Mouse (Mus musculus) embryonic facial prominence, embryonic 11.5 days (tissue): Measurements from ENCODE around the gene Fgfr2. TPM values are rescaled to one million over a fixed set of nuclear protein-coding genes. Genes with fewer than 3 reads are reported as not detected.
A peak's percentile ranks its signal among the peaks of the same experiment; 100 is the strongest.

Experiments used
- ATAC-seq: fragments of 200-750 bp; cut with Nextera tagmentation; replicated peaks from 2 replicates; pipeline ENCODE4 v1.8.0; 2017; ENCODE audit warnings: low read depth; ENCODE audit not compliant: insufficient number of reproducible peaks, low FRiP score, low TSS enrichment
- DNase-seq: peaks from one replicate; pipeline ENCODE4 v3.0.0-alpha.2; 2015; ENCODE audit warnings: low spot score
- H3K27ac ChIP-seq: fragments of 300-500 bp; sonication (generic); replicated peaks from 2 replicates; pipeline ENCODE4 v1.5.1; 2014; ENCODE audit warnings: mild to moderate bottlenecking, low read depth, low read length, control low read depth
- H3K27me3 ChIP-seq: fragments of 300-500 bp; sonication (generic); 2 replicates; pipeline ENCODE4 v1.6.1; 2014; ENCODE audit warnings: mild to moderate bottlenecking, low read length, moderate library complexity, mixed read lengths; ENCODE audit not compliant: control insufficient read depth, insufficient read depth
- H3K36me3 ChIP-seq: fragments of 300-500 bp; sonication (generic); replicated peaks from 2 replicates; pipeline ENCODE4 v1.6.1; 2014; ENCODE audit warnings: low read depth, mild to moderate bottlenecking, low read length, moderate library complexity, mixed read lengths; ENCODE audit not compliant: control insufficient read depth, insufficient read depth
- H3K4me1 ChIP-seq: fragments of 300-500 bp; sonication (generic); 2 replicates; pipeline ENCODE4 v1.6.1; 2014; ENCODE audit warnings: low read length, mixed read lengths; ENCODE audit not compliant: control insufficient read depth, insufficient read depth
- H3K4me2 ChIP-seq: fragments of 300-500 bp; sonication (generic); 2 replicates; pipeline ENCODE4 v1.6.1; 2014; ENCODE audit warnings: low read depth, mild to moderate bottlenecking, control low read depth, low read length, moderate library complexity
- H3K4me3 ChIP-seq: fragments of 300-500 bp; sonication (generic); 2 replicates; pipeline ENCODE4 v1.5.1; 2014; ENCODE audit warnings: low read depth, low read length, control low read depth
- H3K9ac ChIP-seq: fragments of 300-500 bp; sonication (generic); replicated peaks from 2 replicates; pipeline ENCODE4 v1.6.1; 2014; ENCODE audit warnings: mild to moderate bottlenecking, control low read depth, low read length
- H3K9me3 ChIP-seq: fragments of 300-500 bp; sonication (generic); replicated peaks from 2 replicates; pipeline ENCODE4 v1.6.1; 2016; ENCODE audit warnings: mild to moderate bottlenecking, low read length, inconsistent platforms, mixed read lengths; ENCODE audit not compliant: control insufficient read depth
- WGBS: fragments of 180-500 bp; shearing (Covaris S2); extraction: QIAGEN DNeasy Blood & Tissue Kit; methylation state at CpG from one replicate; pipeline ENCODE4 v1.1.7; 2014; 5-methylcytosine and 5-hydroxymethylcytosine counted together
- polyA plus RNA-seq: library from polyadenylated mRNA; unstranded; fragments of >200 nt; fragmentation: Nextera tagmentation; extraction: Ambion mirVana; gene quantifications from 2 replicates; pipeline ENCODE4 v1.2.1, GENCODE M21; 2014

Fgfr2 gene
- polyA plus RNA-seq, 1 experiment from 2014 or later = 75.6 TPM

DNA sequence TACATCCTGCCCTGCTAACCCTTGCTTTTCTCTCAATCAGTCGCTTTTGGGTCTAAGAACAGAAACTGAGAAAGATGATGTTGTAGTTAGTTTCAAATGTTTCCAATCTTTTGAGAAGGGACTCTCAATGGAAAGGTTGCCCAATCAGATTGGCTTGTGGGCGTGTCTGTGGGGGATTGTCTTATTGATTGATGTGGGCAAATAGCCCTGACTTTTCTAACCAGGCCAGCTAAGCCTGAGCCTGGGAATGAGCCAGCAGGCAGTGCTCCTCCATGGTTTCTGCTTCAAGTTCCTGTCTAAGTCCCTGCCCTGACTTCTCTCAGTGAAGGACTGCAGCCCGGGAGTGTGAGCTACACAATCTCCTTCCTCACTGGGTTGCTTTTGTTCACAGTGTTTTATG is 2133.8 kb downstream of the Fgfr2 start:
- 66% methylated on average over 3 of the region's 3 CpGs for WGBS

DNA sequence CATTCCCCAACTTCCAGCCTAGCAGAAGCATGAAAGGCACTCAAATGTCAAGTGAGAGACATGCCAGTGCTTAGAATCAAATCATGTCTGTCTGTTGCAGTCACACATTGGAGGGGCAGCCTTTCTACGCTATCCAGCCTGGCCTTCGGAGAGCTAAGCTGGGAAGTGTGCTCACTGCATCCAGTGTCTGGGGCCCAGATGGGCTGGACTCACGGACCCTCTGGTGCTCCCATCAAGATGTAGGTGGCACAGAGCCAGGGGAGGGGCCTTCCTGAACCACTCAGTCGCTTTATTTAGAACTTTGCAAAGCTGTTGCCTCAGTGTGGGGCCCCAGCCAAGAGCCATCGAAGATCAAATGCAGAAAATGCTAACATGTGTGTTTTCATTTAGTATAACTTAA is 2135.0 kb downstream of the Fgfr2 start:
- H3K36me3 ChIP-seq = no peaks in the 10 kb centered on the region
- no peak for ATAC-seq
- no peak overlapping the region for H3K4me3 ChIP-seq
- H3K4me2 ChIP-seq = no peak overlapping the region
- no peaks in the 10 kb centered on the region for H3K27me3 ChIP-seq
- H3K9me3 ChIP-seq = no peaks in the 10 kb centered on the region
- H3K4me1 ChIP-seq = no peaks in the 10 kb centered on the region
- H3K27ac ChIP-seq = no peak overlapping the region
- DNase-seq = no peak
- H3K9ac ChIP-seq = no peak overlapping the region
- WGBS = 81% methylated on average over 5 of the region's 5 CpGs

More for the DNA sequence above, 2133.8 kb downstream of the Fgfr2 start:
- DNase-seq (no peak), ATAC-seq (no peak)
- no peak overlapping the region for H3K27ac ChIP-seq
- no peaks in the 10 kb centered on the region for H3K4me1 ChIP-seq
- no peak overlapping the region for H3K9ac ChIP-seq
- H3K36me3 ChIP-seq = no peaks in the 10 kb centered on the region
- H3K27me3 ChIP-seq = no peaks in the 10 kb centered on the region
- no peak overlapping the region for H3K4me2 ChIP-seq
- H3K4me3 ChIP-seq = no peak overlapping the region
- no peaks in the 10 kb centered on the region for H3K9me3 ChIP-seq

DNA sequence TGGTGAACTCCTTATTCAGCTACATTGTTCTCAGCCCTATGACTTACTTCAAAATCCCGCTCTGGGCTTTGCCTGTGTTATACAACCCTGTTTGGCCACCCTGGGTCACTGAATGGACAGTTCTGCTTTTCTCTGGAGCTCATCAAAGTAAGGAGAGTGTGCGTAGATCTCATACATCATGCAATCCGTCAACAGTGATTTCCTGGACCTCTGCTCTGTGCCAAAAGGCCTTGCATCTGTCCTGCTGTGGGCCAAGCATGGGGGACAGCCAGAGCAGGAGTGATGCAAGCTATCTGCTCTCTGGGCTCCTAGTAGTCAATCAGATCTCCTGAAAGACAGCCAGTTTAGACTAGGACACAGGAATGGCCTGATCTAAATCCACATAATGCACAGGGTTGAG is 2137.4 kb downstream of the Fgfr2 start:
- DNase-seq (no peak), ATAC-seq (no peak)
- no peak overlapping the region for H3K27ac ChIP-seq
- H3K9me3 ChIP-seq = no peaks in the 10 kb centered on the region
- no peak overlapping the region for H3K4me2 ChIP-seq
- H3K9ac ChIP-seq = no peak overlapping the region
- no peaks in the 10 kb centered on the region for H3K4me1 ChIP-seq
- H3K36me3 ChIP-seq = no peaks in the 10 kb centered on the region
- H3K4me3 ChIP-seq = no peak overlapping the region
- 79% methylated on average over 3 of the region's 3 CpGs for WGBS
- H3K27me3 ChIP-seq = no peaks in the 10 kb centered on the region

GRCm38 (mm10) chr7:130985193-130985592 is 2138.0 kb downstream of the Fgfr2 start:
- Histone ChIP-seq H3K4me3 (no peak overlapping the region), H3K4me1 (no peaks in the 10 kb centered on the region), H3K9ac (no peak overlapping the region), H3K36me3 (no peaks in the 10 kb centered on the region), H3K27ac (no peak overlapping the region), H3K27me3 (no peaks in the 10 kb centered on the region), H3K4me2 (no peak overlapping the region), H3K9me3 (no peaks in the 10 kb centered on the region)
- WGBS = 89% methylated on average over 12 of the region's 12 CpGs
- ATAC-seq (no peak), DNase-seq (no peak)

DNA sequence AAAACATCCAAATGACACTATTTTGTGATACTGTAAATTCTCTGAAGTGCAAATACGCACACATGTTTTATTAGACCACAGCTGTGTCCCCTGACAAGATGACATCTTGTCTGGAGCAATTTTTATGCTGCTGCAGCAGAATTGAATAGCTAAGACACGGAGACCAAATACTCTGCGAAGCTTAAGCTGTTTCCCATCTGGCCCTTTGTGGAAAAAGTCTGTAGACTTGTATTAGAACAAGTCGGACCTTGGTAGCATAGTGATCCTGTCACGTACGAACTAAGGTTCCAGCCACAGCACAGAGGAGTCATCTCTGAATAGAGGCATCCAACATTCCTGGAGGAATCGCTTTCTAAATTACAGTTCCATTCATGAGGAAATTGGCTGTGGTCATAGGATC is 2138.9 kb downstream of the Fgfr2 start:
- no peak overlapping the region for H3K9ac ChIP-seq
- no peak overlapping the region for H3K27ac ChIP-seq
- ATAC-seq (no peak), DNase-seq (no peak)
- no peaks in the 10 kb centered on the region for H3K27me3 ChIP-seq
- H3K4me1 ChIP-seq = no peaks in the 10 kb centered on the region
- H3K9me3 ChIP-seq = no peaks in the 10 kb centered on the region
- H3K36me3 ChIP-seq = no peaks in the 10 kb centered on the region
- H3K4me3 ChIP-seq = no peak overlapping the region
- 89% methylated on average over 7 of the region's 7 CpGs for WGBS
- H3K4me2 ChIP-seq = no peak overlapping the region

- Histone ChIP-seq H3K9ac (no peak overlapping the region), H3K27ac (no peak overlapping the region), H3K36me3 (no peaks in the 10 kb centered on the region), H3K4me3 (no peak overlapping the region), H3K27me3 (no peaks in the 10 kb centered on the region), H3K9me3 (no peaks in the 10 kb centered on the region), H3K4me1 (no peaks in the 10 kb centered on the region), H3K4me2 (no peak overlapping the region)
- 73% methylated on average over 3 of the region's 3 CpGs for WGBS
- ATAC-seq (no peak), DNase-seq (no peak)
Observed at GRCm38 (mm10) chr7:130982881-130983280, 2140.3 kb downstream of the Fgfr2 start.

DNA sequence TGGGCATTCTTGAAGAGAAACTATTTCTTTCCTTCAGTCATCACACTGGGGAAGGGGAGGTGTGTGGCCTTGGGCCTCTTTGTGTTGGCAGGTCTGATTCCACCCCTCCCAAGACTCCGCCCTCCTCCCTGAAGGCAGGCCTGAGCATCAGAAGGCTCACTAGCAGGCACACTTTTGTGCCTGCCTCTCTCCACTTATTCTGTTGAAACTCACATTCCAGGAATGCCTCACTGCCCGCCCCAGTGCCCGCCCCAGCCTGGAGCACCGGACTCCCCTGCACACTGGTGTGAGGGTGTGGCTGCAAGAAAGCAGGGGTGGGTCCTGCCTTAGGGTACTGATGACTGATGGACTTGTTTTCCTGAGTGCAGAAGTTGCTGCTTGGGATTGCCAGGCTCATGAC is 2140.8 kb downstream of the Fgfr2 start:
- H3K4me3 ChIP-seq = no peak overlapping the region
- 24% methylated on average over 4 of the region's 4 CpGs for WGBS
- H3K9me3 ChIP-seq = no peaks in the 10 kb centered on the region
- DNase-seq (peak; percentile 47), ATAC-seq (peak; percentile 87)
- H3K9ac ChIP-seq = no peak overlapping the region
- no peaks in the 10 kb centered on the region for H3K27me3 ChIP-seq
- no peak overlapping the region for H3K4me2 ChIP-seq
- H3K27ac ChIP-seq = no peak overlapping the region
- H3K36me3 ChIP-seq = no peaks in the 10 kb centered on the region
- no peaks in the 10 kb centered on the region for H3K4me1 ChIP-seq

DNA sequence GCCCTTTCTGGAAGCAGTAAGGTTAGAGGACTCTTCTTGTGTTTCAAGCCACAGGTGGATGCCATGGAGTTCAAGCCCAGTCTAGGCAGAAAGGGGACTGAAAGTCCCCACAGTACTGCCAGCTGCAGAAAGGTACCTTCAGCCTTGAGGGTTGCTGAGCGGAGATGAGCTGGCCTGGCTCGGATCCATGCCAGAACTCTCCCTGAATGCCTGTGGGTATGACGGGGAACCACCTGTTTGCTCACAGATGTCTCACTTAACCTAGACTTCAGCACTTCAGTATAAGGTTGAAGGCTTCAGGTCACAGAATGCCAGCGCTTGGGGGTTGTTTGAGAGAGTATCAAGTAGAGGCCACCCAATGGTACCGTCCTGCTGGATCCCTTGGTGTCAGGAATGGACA is 2143.0 kb downstream of the Fgfr2 start:
- WGBS = 88% methylated on average over 5 of the region's 5 CpGs
- no peaks in the 10 kb centered on the region for H3K9me3 ChIP-seq
- H3K4me2 ChIP-seq = no peak overlapping the region
- no peak for DNase-seq
- no peaks in the 10 kb centered on the region for H3K36me3 ChIP-seq
- ATAC-seq = no peak
- H3K4me1 ChIP-seq = peaks cover 3% of the 10 kb centered on the region; the same call in 1 of the 2 replicates
- no peaks in the 10 kb centered on the region for H3K27me3 ChIP-seq
- H3K4me3 ChIP-seq = no peak overlapping the region
- H3K27ac ChIP-seq = no peak overlapping the region
- H3K9ac ChIP-seq = no peak overlapping the region
